Mouse (Mus musculus) heart, embryonic 11.5 days (tissue): Measurements from ENCODE around the gene Gsdma3. TPM values are rescaled to one million over a fixed set of nuclear protein-coding genes. Genes with fewer than 3 reads are reported as not detected.
A peak's percentile ranks its signal among the peaks of the same experiment; 100 is the strongest.

ENCODE experiments used
- ATAC-seq: fragments of 200-750 bp; cut with Nextera tagmentation; replicated peaks from 2 replicates; pipeline ENCODE4 v1.8.0; 2017; ENCODE audit warnings: moderate library complexity; ENCODE audit not compliant: insufficient number of reproducible peaks, low FRiP score, low TSS enrichment
- H3K27ac ChIP-seq: fragments of 300-500 bp; sonication (generic); 2 replicates; pipeline ENCODE4 v1.5.1; 2014; ENCODE audit warnings: mild to moderate bottlenecking, low read depth, low read length
- H3K27me3 ChIP-seq: fragments of 300-500 bp; sonication (generic); 2 replicates; pipeline ENCODE4 v1.6.1; 2014; ENCODE audit warnings: mild to moderate bottlenecking, low read length, mixed read lengths; ENCODE audit not compliant: control insufficient read depth, insufficient read depth
- H3K36me3 ChIP-seq: fragments of 300-500 bp; sonication (generic); 2 replicates; pipeline ENCODE4 v1.6.1; 2014; ENCODE audit warnings: mild to moderate bottlenecking, low read length, moderate library complexity, mixed read lengths; ENCODE audit not compliant: control insufficient read depth, insufficient read depth
- H3K4me1 ChIP-seq: fragments of 300-500 bp; sonication (generic); 2 replicates; pipeline ENCODE4 v1.6.1; 2014; ENCODE audit warnings: low read length; ENCODE audit not compliant: control insufficient read depth, insufficient read depth
- H3K4me2 ChIP-seq: fragments of 300-500 bp; sonication (generic); 2 replicates; pipeline ENCODE4 v1.6.1; 2014; ENCODE audit warnings: mild to moderate bottlenecking, moderate library complexity
- H3K4me3 ChIP-seq: fragments of 300-500 bp; sonication (generic); 2 replicates; pipeline ENCODE4 v1.5.1; 2014; ENCODE audit warnings: low read depth, low read length
- H3K9ac ChIP-seq: fragments of 300-500 bp; sonication (generic); 2 replicates; pipeline ENCODE4 v1.6.1; 2014; ENCODE audit warnings: mild to moderate bottlenecking, low read depth, low read length, moderate library complexity
- H3K9me3 ChIP-seq: fragments of 300-500 bp; sonication (generic); replicated peaks from 2 replicates; pipeline ENCODE4 v1.6.1; 2016; ENCODE audit warnings: low read length; ENCODE audit not compliant: control insufficient read depth
- WGBS: fragments of 180-500 bp; shearing (Covaris S2); extraction: QIAGEN DNeasy Blood & Tissue Kit; methylation state at CpG from one replicate; pipeline ENCODE4 v1.1.7; 2014; ENCODE audit not compliant: insufficient replicate concordance; 5-methylcytosine and 5-hydroxymethylcytosine counted together
- polyA plus RNA-seq: library from polyadenylated mRNA; unstranded; fragments of >200 nt; fragmentation: Nextera tagmentation; extraction: Ambion mirVana; gene quantifications from 2 replicates; pipeline ENCODE4 v1.2.1, GENCODE M21; 2014

The Gsdma3 gene
- polyA plus RNA-seq, 1 experiment from 2014 or later, result 0.14 TPM

GRCm38 (mm10) chr11:98590548-98591445 is 35.4 kb upstream of the Gsdma3 start:
- Histone ChIP-seq H3K27me3 (no peaks in the 10 kb centered on the region), H3K9ac (no peak overlapping the region), H3K4me1 (peaks cover 33% of the 10 kb centered on the region), H3K4me3 (no peak overlapping the region), H3K27ac (no peak overlapping the region), H3K9me3 (no peaks in the 10 kb centered on the region), H3K36me3 (no peaks in the 10 kb centered on the region), H3K4me2 (no peak overlapping the region)
- 78% methylated on average over 19 of the region's 19 CpGs for WGBS
- ATAC-seq, result no peak

GRCm38 (mm10) chr11:98595021-98595420 is 31.1 kb upstream of the Gsdma3 start:
- WGBS, result 76% methylated on average over 6 of the region's 6 CpGs
- no peak overlapping the region for H3K4me3 ChIP-seq
- H3K36me3 ChIP-seq, result no peaks in the 10 kb centered on the region
- H3K27me3 ChIP-seq, result peaks cover 20% of the 10 kb centered on the region; the same call in 1 of the 2 replicates
- H3K9me3 ChIP-seq, result no peaks in the 10 kb centered on the region
- no peak overlapping the region for H3K4me2 ChIP-seq
- H3K4me1 ChIP-seq, result peaks cover 15% of the 10 kb centered on the region
- no peak overlapping the region for H3K9ac ChIP-seq
- H3K27ac ChIP-seq, result no peak overlapping the region
- ATAC-seq, result no peak

GRCm38 (mm10) chr11:98595473-98595872 is 30.7 kb upstream of the Gsdma3 start:
- 70% methylated on average over 10 of the region's 10 CpGs for WGBS
- no peak overlapping the region for H3K4me2 ChIP-seq
- no peak for ATAC-seq
- H3K27ac ChIP-seq, result no peak overlapping the region
- H3K27me3 ChIP-seq, result peaks cover 21% of the 10 kb centered on the region; the same call in 1 of the 2 replicates
- peaks cover 15% of the 10 kb centered on the region for H3K4me1 ChIP-seq
- no peaks in the 10 kb centered on the region for H3K9me3 ChIP-seq
- no peak overlapping the region for H3K9ac ChIP-seq
- H3K4me3 ChIP-seq, result no peak overlapping the region
- H3K36me3 ChIP-seq, result no peaks in the 10 kb centered on the region

- WGBS, result 75% methylated on average over 3 of the region's 3 CpGs
- H3K4me1 ChIP-seq, result peaks cover 17% of the 10 kb centered on the region
- H3K27ac ChIP-seq, result no peak overlapping the region
- H3K9ac ChIP-seq, result no peak overlapping the region
- H3K36me3 ChIP-seq, result no peaks in the 10 kb centered on the region
- H3K27me3 ChIP-seq, result peaks cover 21% of the 10 kb centered on the region; the same call in 1 of the 2 replicates
- no peak overlapping the region for H3K4me3 ChIP-seq
- no peak for ATAC-seq
- no peaks in the 10 kb centered on the region for H3K9me3 ChIP-seq
- no peak overlapping the region for H3K4me2 ChIP-seq
Measured at GRCm38 (mm10) chr11:98595955-98596354, 30.2 kb upstream of the Gsdma3 start.

- Histone ChIP-seq H3K36me3 (no peaks in the 10 kb centered on the region), H3K9ac (no peak overlapping the region)
- ATAC-seq, result no peak
Measured at GRCm38 (mm10) chr11:98597363-98597762, 28.8 kb upstream of the Gsdma3 start.

GRCm38 (mm10) chr11:98597991-98598390 is 28.2 kb upstream of the Gsdma3 start, which contains the start of gene Lrrc3c:
Gene Lrrc3c (plus strand): TSS chr11:98598291.
- no peak for ATAC-seq
- Histone ChIP-seq H3K36me3 (no peaks in the 10 kb centered on the region), H3K27me3 (peaks cover 24% of the 10 kb centered on the region; the same call in 1 of the 2 replicates), H3K9me3 (no peaks in the 10 kb centered on the region), H3K4me1 (peaks cover 23% of the 10 kb centered on the region), H3K4me2 (peak within 1 kb of the TSS; percentile 31), H3K9ac (no peak within 1 kb of the TSS), H3K4me3 (no peak within 1 kb of the TSS), H3K27ac (no peak within 1 kb of the TSS)
- 80% methylated on average over 8 of the region's 8 CpGs for WGBS

More at GRCm38 (mm10) chr11:98597363-98597762, 28.8 kb upstream of the Gsdma3 start:
- Histone ChIP-seq H3K4me3 (no peak overlapping the region), H3K27me3 (peaks cover 24% of the 10 kb centered on the region; the same call in 1 of the 2 replicates), H3K9me3 (no peaks in the 10 kb centered on the region), H3K27ac (no peak overlapping the region), H3K4me1 (peaks cover 24% of the 10 kb centered on the region), H3K4me2 (no peak overlapping the region)
- 30% methylated on average over 6 of the region's 6 CpGs for WGBS

GRCm38 (mm10) chr11:98598851-98599290 is 27.3 kb upstream of the Gsdma3 start:
- WGBS, result 57% methylated on average over 18 of the region's 18 CpGs
- Histone ChIP-seq H3K9ac (no peak overlapping the region), H3K27me3 (peaks cover 24% of the 10 kb centered on the region; the same call in 1 of the 2 replicates), H3K36me3 (no peaks in the 10 kb centered on the region), H3K27ac (no peak overlapping the region), H3K4me2 (peak overlapping the region; percentile 31), H3K4me3 (no peak overlapping the region), H3K4me1 (peaks cover 23% of the 10 kb centered on the region), H3K9me3 (no peaks in the 10 kb centered on the region)
- no peak for ATAC-seq

- peak overlapping the region; percentile 31 for H3K4me2 ChIP-seq
- H3K4me3 ChIP-seq, result no peak overlapping the region
- H3K27me3 ChIP-seq, result peaks cover 24% of the 10 kb centered on the region; the same call in 1 of the 2 replicates
- WGBS, result 14% methylated on average over 18 of the region's 18 CpGs
- no peak overlapping the region for H3K27ac ChIP-seq
- 0 out of 2 replicates have a peak overlapping the region, but pooled peaks have one; percentile 31 for H3K9ac ChIP-seq
- 0 out of 2 replicates have a peak, but pooled peaks have one; percentile 40 for ATAC-seq
- H3K4me1 ChIP-seq, result peaks cover 23% of the 10 kb centered on the region
- H3K36me3 ChIP-seq, result no peaks in the 10 kb centered on the region
- H3K9me3 ChIP-seq, result no peaks in the 10 kb centered on the region
Measured at GRCm38 (mm10) chr11:98599291-98599690, 26.9 kb upstream of the Gsdma3 start.
